Mouse (Mus musculus) lung, postnatal 25 days (tissue): Measurements from ENCODE around the gene Pnma3.
"Not testable (repeated sequence)": the region's sequence is repeated elsewhere in the genome, so short reads cannot be mapped to it uniquely, and the experiment has no call there.

Source experiments
- DNase-seq: peaks from one replicate; pipeline ENCODE4 v3.0.0; 2022; ENCODE audit warnings: low spot score

Gene Pnma3

GRCm38 (mm10) chrX:73064415-73064793 lies at the start of gene Pnma3:
TSS of gene Pnma3 (plus strand) at chrX:73064787.
- no peak for DNase-seq

- DNase-seq = no peak
Measured at GRCm38 (mm10) chrX:73037003-73037402, 27.6 kb upstream of the Pnma3 start, which contains the start of gene Pnma5. TSS of gene Pnma5 (minus strand) at chrX:73037103.

GRCm38 (mm10) chrX:73038831-73039230 lies 25.8 kb upstream of the Pnma3 start:
- DNase-seq = no peak

- no peak for DNase-seq
Measured at GRCm38 (mm10) chrX:73039666-73040065, 24.9 kb upstream of the Pnma3 start.

GRCm38 (mm10) chrX:73053860-73054563 lies 10.6 kb upstream of the Pnma3 start:
- DNase-seq = peak; percentile 92

GRCm38 (mm10) chrX:73061528-73061927 lies 3.1 kb upstream of the Pnma3 start:
- DNase-seq = no peak

GRCm38 (mm10) chrX:73062323-73062722 lies 2.3 kb upstream of the Pnma3 start:
- DNase-seq = no peak

- DNase-seq = no peak
Measured at GRCm38 (mm10) chrX:73063512-73064414, 824 bp upstream of the Pnma3 start.

- not testable (repeated sequence) for DNase-seq
Measured at GRCm38 (mm10) chrX:73066765-73067312, 2.3 kb downstream of the Pnma3 start.

- DNase-seq = not testable (repeated sequence)
Measured at GRCm38 (mm10) chrX:73082267-73083055, 17.9 kb downstream of the Pnma3 start, which contains the start of gene Xlr4a. TSS of gene Xlr4a (minus strand) at chrX:73082478.

- DNase-seq = not testable (repeated sequence)
Measured at GRCm38 (mm10) chrX:73096941-73097508, 32.4 kb downstream of the Pnma3 start, which contains the start of gene Xlr3a. TSS of gene Xlr3a (minus strand) at chrX:73097095.

GRCm38 (mm10) chrX:73116747-73117146 lies 52.2 kb downstream of the Pnma3 start, which contains the start of gene Gm14685:
TSS of gene Gm14685 (plus strand) at chrX:73117047.
- not testable (repeated sequence) for DNase-seq
